Mouse (Mus musculus) monocyte, adult 5-6 weeks (primary cell): ENCODE results near the gene Akr1c18. TPM values are rescaled to one million over a fixed set of nuclear protein-coding genes. Genes with fewer than 3 reads are reported as not detected.

ENCODE experiments used
- ATAC-seq: fragments of 153-309, 156-312 bp; replicated peaks from 2 replicates; pipeline ENCODE4 v1.8.0; 2017; ENCODE audit warnings: mild to moderate bottlenecking; ENCODE audit not compliant: low TSS enrichment, insufficient number of reproducible peaks, severe bottlenecking, poor library complexity, low FRiP score
- total RNA-seq: library from RNA; stranded (forward); fragments of 200-1000, 200-491, 200-594 nt; gene quantifications from 3 replicates; pipeline ENCODE4 v1.2.3, GENCODE M21; 2017

The Akr1c18 gene
- total RNA-seq, 1 experiment from 2014 or later = not detected

- ATAC-seq = no peak
These were observed 31.1 kb downstream of the Akr1c18 start for GRCm38 (mm10) chr13:4119181-4119904.

GRCm38 (mm10) chr13:4110281-4111188 lies 39.9 kb downstream of the Akr1c18 start:
- 0 out of 2 replicates have a peak, but pooled peaks have one; percentile 35 for ATAC-seq

- ATAC-seq = no peak
These were observed 47.7 kb downstream of the Akr1c18 start for GRCm38 (mm10) chr13:4102721-4103120.

- ATAC-seq = no peak
These were observed 48.8 kb downstream of the Akr1c18 start for GRCm38 (mm10) chr13:4101691-4102090.

Other genes with a start within 250 kb of the Akr1c18 start
- 24.7 to 34.8 TPM (median 25.9 TPM) in 3 replicates for gene Net1, start 232.4 kb downstream of the Akr1c18 start, total RNA-seq
- gene Tubal3, start 232.4 kb downstream of the Akr1c18 start, total RNA-seq = not detected in 3 replicates
- gene Ucn3, start 205.3 kb downstream of the Akr1c18 start, total RNA-seq = not detected in 3 replicates
- not detected in 3 replicates for gene Akr1c14, start 101.6 kb downstream of the Akr1c18 start, total RNA-seq
- gene Akr1c13, start 40.5 kb upstream of the Akr1c18 start, total RNA-seq = 13.8 to 29.7 TPM (median 18.2 TPM) in 3 replicates
- gene Akr1c19, start 78.0 kb upstream of the Akr1c18 start, total RNA-seq = not detected in 3 replicates
- 0.78 TPM in 1 of 3 replicates, not detected in the others for gene Akr1c12, start 128.8 kb upstream of the Akr1c18 start, total RNA-seq